Mouse (Mus musculus) kidney, embryonic 14.5 days (tissue): Measurements from ENCODE around the gene Cabcoco1. TPM values are rescaled to one million over a fixed set of nuclear protein-coding genes. Genes with fewer than 3 reads are reported as not detected.
A peak's percentile ranks its signal among the peaks of the same experiment; 100 is the strongest.

ENCODE experiments used
- ATAC-seq: fragments of 200-750 bp; cut with Nextera tagmentation; 2 replicates; pipeline ENCODE4 v1.8.0; 2017; ENCODE audit warnings: moderate number of reproducible peaks, mild to moderate bottlenecking, moderate TSS enrichment, moderate library complexity; ENCODE audit not compliant: low FRiP score, low TSS enrichment
- H3K27ac ChIP-seq: fragments of 300-500 bp; sonication (generic); 2 replicates; pipeline ENCODE4 v1.5.1; 2014; ENCODE audit warnings: low read depth, mild to moderate bottlenecking, low read length, moderate library complexity, mixed read lengths
- H3K27me3 ChIP-seq: fragments of 300-500 bp; sonication (generic); 2 replicates; pipeline ENCODE4 v1.6.1; 2014; ENCODE audit warnings: mild to moderate bottlenecking, low read length; ENCODE audit not compliant: control insufficient read depth, insufficient read depth
- H3K36me3 ChIP-seq: fragments of 300-500 bp; sonication (generic); 2 replicates; pipeline ENCODE4 v1.6.1; 2014; ENCODE audit warnings: low read length, mixed read lengths; ENCODE audit not compliant: control insufficient read depth, insufficient read depth
- H3K4me1 ChIP-seq: fragments of 300-500 bp; sonication (generic); 2 replicates; pipeline ENCODE4 v1.6.1; 2014; ENCODE audit warnings: low read length, mixed read lengths; ENCODE audit not compliant: control insufficient read depth, insufficient read depth
- H3K4me2 ChIP-seq: fragments of 300-500 bp; sonication (generic); replicated peaks from 2 replicates; pipeline ENCODE4 v1.6.1; 2014; ENCODE audit warnings: low read depth, mild to moderate bottlenecking, low read length
- H3K4me3 ChIP-seq: fragments of 300-500 bp; sonication (generic); 2 replicates; pipeline ENCODE4 v1.5.1; 2014; ENCODE audit warnings: mild to moderate bottlenecking, low read length
- H3K9ac ChIP-seq: fragments of 300-500 bp; sonication (generic); 2 replicates; pipeline ENCODE4 v1.6.1; 2014; ENCODE audit warnings: low read depth, mild to moderate bottlenecking, low read length, moderate library complexity
- H3K9me3 ChIP-seq: fragments of 300-500 bp; sonication (generic); 2 replicates; pipeline ENCODE4 v1.6.1; 2016; ENCODE audit warnings: low read length; ENCODE audit not compliant: control insufficient read depth
- WGBS: fragments of 180-500 bp; shearing (Covaris S2); extraction: QIAGEN DNeasy Blood & Tissue Kit; methylation state at CpG from one replicate; pipeline ENCODE4 v1.1.7; 2014; 5-methylcytosine and 5-hydroxymethylcytosine counted together
- polyA plus RNA-seq: library from polyadenylated mRNA; unstranded; fragments of >200 nt; fragmentation: Nextera tagmentation; extraction: Ambion mirVana; gene quantifications from 2 replicates; pipeline ENCODE4 v1.2.1, GENCODE M21; 2014

Gene Cabcoco1
- polyA plus RNA-seq, 1 experiment from 2014 or later: 4.1 TPM

DNA sequence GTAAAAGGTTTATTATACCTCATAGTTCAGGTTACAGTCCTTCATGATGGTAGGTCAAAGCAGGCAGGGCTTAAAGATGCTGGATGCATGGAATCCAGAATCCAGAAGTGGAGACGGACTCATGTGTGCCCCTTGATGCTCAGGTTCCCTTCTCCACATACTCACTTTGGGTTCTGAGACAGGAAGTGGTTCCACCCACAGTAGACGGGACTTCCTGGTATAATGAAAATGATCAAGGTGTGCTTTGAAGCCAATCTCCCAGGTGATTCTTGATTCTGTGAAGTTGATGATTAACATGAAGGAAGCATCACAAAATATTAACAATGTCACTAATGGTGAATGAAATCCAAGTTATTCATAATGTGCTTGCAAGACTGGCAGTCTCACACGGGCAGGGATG is 12.0 kb upstream of the Cabcoco1 start:
- 88% methylated on average over 3 of the region's 3 CpGs for WGBS
- ATAC-seq: no peak
- no peaks in the 10 kb centered on the region for H3K36me3 ChIP-seq
- no peaks in the 10 kb centered on the region for H3K27me3 ChIP-seq
- no peak overlapping the region for H3K4me3 ChIP-seq
- 0 out of 2 replicates have a peak, but pooled peaks cover 4% of the 10 kb centered on the region for H3K4me1 ChIP-seq
- H3K9me3 ChIP-seq: no peaks in the 10 kb centered on the region
- no peak overlapping the region for H3K9ac ChIP-seq
- H3K4me2 ChIP-seq: no peak overlapping the region
- H3K27ac ChIP-seq: no peak overlapping the region

DNA sequence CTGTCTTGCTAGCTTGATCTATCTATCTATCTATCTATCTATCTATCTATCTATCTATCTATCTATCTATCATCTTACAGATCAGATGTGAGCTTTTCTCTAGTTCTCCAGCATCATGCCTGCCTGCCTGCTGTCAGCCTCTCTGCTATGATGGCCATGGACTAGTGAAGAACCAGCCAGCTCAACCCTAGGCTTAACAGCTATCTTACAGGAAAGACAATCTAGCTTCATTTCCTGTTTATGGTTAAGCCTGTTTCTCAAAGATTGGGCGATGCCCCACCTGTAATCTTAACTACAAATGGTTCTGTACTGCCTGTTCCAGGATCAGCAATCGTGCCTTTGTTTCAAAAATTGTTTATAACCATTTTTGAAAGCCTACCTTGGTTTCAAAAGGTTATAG is 10.9 kb upstream of the Cabcoco1 start:
- Histone ChIP-seq H3K4me3 (no peak overlapping the region), H3K4me1 (0 out of 2 replicates have a peak, but pooled peaks cover 4% of the 10 kb centered on the region), H3K9me3 (no peaks in the 10 kb centered on the region), H3K9ac (no peak overlapping the region), H3K27me3 (no peaks in the 10 kb centered on the region), H3K4me2 (no peak overlapping the region), H3K27ac (no peak overlapping the region), H3K36me3 (no peaks in the 10 kb centered on the region)
- no peak for ATAC-seq
- 84% methylated on average over 2 of the region's 2 CpGs for WGBS

DNA sequence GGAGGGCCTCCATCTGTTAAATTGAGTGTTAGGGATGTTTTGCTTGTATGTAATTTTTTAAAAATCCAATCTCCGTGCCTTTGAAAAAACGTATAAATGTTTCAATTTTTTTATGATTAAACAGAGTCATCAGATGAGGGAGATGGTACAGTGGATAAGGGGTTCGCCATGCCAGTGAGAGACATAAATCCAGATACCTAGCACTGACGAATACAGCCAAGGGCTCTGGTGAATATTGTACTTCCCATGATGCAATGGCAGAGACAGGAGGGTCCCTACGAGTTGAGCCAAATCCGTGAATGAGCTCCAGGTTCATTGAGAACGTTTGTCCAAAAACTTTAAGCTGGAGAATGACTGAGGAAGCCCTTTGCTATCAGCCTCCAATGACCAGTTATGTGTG is 9.6 kb upstream of the Cabcoco1 start:
- 72% methylated on average over 7 of the region's 7 CpGs for WGBS
- Histone ChIP-seq H3K9me3 (no peaks in the 10 kb centered on the region), H3K4me3 (no peak overlapping the region), H3K36me3 (no peaks in the 10 kb centered on the region), H3K27ac (no peak overlapping the region; the same call in 1 of the 2 replicates), H3K27me3 (no peaks in the 10 kb centered on the region), H3K4me2 (no peak overlapping the region), H3K9ac (no peak overlapping the region), H3K4me1 (0 out of 2 replicates have a peak, but pooled peaks cover 1% of the 10 kb centered on the region)
- ATAC-seq: no peak

DNA sequence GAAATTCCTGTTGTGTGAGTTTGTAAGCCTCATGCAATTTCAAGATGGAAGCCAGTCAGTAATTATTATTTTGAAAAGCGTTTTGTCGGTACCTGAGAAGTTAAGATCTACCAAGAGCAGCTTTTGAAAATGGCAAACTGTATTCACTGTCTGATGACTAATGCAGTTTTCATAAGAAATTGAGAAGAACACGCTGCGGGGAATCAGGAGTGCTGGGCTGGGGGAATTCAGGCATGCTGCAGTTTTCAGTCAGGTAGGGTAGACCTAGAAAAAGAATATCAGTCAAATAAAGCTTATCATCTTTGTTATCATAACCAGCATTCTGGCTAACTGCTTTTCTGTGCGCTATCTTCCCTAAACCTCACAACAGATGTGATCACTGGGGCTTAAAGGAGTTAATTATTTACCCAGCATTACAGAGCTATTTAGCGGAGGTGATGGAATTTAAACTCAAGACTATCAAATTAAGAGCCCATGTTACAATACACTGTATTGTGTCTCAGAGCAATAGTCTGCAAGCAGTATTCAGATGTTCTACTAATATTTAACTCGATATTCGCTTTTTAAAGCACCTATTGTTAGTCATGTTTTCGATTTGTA is 9.1 kb upstream of the Cabcoco1 start:
- 69% methylated on average over 9 of the region's 9 CpGs for WGBS
- H3K27me3 ChIP-seq: no peaks in the 10 kb centered on the region
- H3K4me1 ChIP-seq: no peaks in the 10 kb centered on the region
- no peaks in the 10 kb centered on the region for H3K36me3 ChIP-seq
- peak; percentile 84 for ATAC-seq
- no peaks in the 10 kb centered on the region for H3K9me3 ChIP-seq
- H3K4me2 ChIP-seq: no peak overlapping the region
- H3K4me3 ChIP-seq: no peak overlapping the region
- H3K9ac ChIP-seq: no peak overlapping the region
- H3K27ac ChIP-seq: no peak overlapping the region; the same call in 1 of the 2 replicates

DNA sequence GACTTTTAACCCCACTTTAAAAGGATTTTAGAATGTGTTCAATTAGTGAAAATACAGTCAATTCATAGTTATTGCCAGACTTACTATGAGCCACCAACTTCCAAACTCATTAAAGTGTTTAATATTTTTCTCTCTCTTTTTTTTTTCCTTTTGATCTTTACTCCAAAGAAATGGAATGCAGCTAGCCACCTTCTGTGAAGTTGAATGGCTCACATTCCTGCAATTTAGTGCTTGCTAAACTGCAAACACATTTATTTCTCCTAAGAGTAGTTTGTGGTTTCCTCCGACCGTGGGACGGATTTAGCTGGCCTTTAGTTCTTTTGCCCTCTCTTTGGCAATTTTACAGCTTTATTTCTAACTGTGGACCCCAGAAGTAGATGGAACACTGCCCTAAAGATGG is 1.4 kb upstream of the Cabcoco1 start:
- H3K9ac ChIP-seq: no peak overlapping the region
- ATAC-seq: no peak
- H3K4me1 ChIP-seq: no peaks in the 10 kb centered on the region; the same call in 1 of the 2 replicates
- no peaks in the 10 kb centered on the region for H3K9me3 ChIP-seq
- H3K27ac ChIP-seq: no peak overlapping the region
- no peaks in the 10 kb centered on the region for H3K27me3 ChIP-seq
- 63% methylated on average over 3 of the region's 3 CpGs for WGBS
- H3K4me2 ChIP-seq: no peak overlapping the region
- H3K36me3 ChIP-seq: no peaks in the 10 kb centered on the region
- no peak overlapping the region for H3K4me3 ChIP-seq

DNA sequence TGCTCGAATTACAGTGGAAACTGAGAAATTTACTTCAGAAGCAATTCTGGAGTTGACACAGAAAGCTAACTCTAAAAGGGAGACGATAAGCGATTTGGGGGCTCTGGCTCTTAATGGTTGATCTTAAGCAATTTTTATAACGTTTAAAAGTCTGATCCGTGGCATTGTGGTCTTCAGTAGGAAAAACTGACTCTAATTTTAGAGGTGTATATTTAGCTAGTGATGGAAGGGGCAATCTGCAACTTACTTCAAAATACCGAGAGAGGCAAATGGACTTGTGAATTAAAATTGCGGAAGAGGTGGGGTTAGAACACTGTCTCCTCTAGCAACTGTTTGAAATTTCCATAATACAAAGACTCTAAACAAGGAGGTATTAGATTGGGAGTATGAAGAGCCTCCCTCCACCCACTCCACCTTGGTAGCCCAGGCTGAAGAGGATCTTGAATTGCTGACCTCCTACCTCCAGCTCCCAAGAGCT is 286 bp upstream of the Cabcoco1 start:
- Histone ChIP-seq H3K9me3 (no peaks in the 10 kb centered on the region), H3K4me1 (no peaks in the 10 kb centered on the region; the same call in 1 of the 2 replicates), H3K9ac (no peak overlapping the region), H3K27me3 (no peaks in the 10 kb centered on the region), H3K27ac (no peak overlapping the region), H3K4me3 (peak overlapping the region; percentile 34; the same call in 1 of the 2 replicates), H3K4me2 (peak overlapping the region; percentile 64), H3K36me3 (no peaks in the 10 kb centered on the region)
- 35% methylated on average over 7 of the region's 7 CpGs for WGBS
- ATAC-seq: no peak

DNA sequence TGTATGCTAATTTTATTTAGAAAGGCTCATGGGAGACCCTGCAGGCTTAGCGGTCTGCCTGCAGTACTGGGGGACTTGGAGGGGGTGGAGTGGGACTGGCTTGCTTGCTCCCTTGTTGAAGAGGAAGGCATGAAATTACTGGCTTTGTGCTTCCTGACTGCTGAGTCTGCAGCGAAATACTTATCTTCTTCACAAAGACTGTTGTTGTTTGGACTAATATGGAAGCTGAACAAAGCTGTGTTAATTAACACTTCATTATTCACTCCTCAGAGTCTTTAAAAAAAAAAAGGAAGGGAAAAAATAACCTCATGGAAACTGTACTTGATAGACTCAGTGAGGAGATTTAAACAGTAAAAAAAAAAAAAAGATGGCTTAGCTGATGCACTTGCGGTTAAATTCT is 1.1 kb downstream of the Cabcoco1 start:
- H3K9ac ChIP-seq: no peak overlapping the region
- no peaks in the 10 kb centered on the region; the same call in 1 of the 2 replicates for H3K4me1 ChIP-seq
- no peak for ATAC-seq
- no peak overlapping the region for H3K4me2 ChIP-seq
- H3K9me3 ChIP-seq: no peaks in the 10 kb centered on the region
- WGBS: 73% methylated on average over 3 of the region's 3 CpGs
- H3K27ac ChIP-seq: no peak overlapping the region
- H3K27me3 ChIP-seq: no peaks in the 10 kb centered on the region
- H3K36me3 ChIP-seq: no peaks in the 10 kb centered on the region
- H3K4me3 ChIP-seq: no peak overlapping the region

DNA sequence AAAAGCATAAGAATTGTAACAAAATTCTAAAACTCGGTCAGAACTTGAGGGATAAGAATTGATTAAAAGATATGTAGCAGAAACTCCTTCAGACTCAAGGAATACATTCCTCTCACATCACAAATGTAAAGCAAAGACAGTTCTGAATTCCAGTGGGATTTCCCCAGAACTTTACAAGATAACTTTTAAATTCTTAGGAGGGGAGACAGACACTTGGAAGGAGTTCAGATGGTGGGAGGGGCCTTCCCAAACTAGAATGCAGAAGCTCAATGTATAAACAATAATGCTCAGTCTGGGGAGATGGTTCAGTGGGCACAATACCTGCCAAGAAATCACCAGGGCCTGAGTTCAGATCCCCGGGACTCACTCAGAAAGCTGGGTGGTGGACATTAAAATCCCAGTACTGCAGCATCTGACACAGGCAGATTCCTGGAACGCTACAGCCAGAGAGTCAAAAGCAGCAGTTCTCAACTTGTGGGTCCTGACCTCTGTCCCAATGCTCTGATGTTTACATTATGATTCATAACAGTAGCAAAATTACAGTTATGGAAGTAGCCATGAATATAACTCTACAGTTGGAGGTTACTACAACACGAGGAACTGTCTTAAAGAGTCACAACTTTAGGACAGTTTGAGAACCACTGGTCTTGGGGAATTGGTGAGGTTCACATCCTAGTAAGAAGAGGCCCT is 4.3 kb downstream of the Cabcoco1 start:
- Histone ChIP-seq H3K9me3 (no peaks in the 10 kb centered on the region), H3K36me3 (no peaks in the 10 kb centered on the region), H3K4me3 (no peak overlapping the region), H3K27me3 (no peaks in the 10 kb centered on the region), H3K27ac (no peak overlapping the region), H3K4me1 (no peaks in the 10 kb centered on the region; the same call in 1 of the 2 replicates), H3K4me2 (no peak overlapping the region), H3K9ac (no peak overlapping the region)
- ATAC-seq: no peak
- WGBS: 79% methylated on average over 4 of the region's 4 CpGs

DNA sequence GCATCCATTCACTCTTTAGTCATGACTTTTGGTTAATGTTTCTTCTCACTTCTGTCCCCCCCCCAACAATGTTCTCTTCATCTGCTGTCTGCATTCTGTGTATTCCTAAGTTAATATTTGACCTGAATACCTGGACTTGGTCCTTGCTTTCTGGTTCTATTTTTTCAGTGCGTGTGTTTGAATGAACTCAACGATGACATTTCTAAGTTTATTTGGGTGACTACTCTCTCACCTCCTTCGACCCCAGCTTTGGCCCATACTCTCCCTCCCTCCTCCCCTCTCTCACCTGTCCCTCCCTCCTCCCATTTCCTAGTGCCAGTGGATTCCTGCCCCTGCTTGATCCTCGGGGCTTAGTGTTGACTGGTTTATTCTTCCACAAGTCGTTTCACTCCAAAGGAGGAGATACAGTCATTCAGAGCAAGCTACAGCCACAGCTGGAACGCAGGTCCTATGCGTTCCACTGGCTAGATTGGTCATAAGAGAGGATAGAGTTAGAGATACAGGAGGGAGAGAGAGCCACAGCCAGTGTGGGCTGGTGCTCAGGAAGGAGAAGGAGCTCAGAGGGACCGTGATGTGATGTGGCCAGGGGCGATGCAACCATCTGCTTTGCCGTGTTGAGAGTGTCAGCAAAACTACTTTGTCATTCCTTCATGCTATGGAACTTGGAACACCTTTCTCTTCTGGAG is 12.2 kb downstream of the Cabcoco1 start:
- no peaks in the 10 kb centered on the region for H3K27me3 ChIP-seq
- H3K36me3 ChIP-seq: no peaks in the 10 kb centered on the region
- no peak overlapping the region for H3K27ac ChIP-seq
- WGBS: 62% methylated on average over 10 of the region's 10 CpGs
- ATAC-seq: no peak
- H3K9me3 ChIP-seq: no peaks in the 10 kb centered on the region
- no peak overlapping the region for H3K4me3 ChIP-seq
- H3K4me2 ChIP-seq: no peak overlapping the region
- peaks cover 5% of the 10 kb centered on the region; the same call in 1 of the 2 replicates for H3K4me1 ChIP-seq
- no peak overlapping the region for H3K9ac ChIP-seq
